Mouse (Mus musculus): Measurements from ENCODE around the gene Ephb2.

Gene Ephb2

DNA sequence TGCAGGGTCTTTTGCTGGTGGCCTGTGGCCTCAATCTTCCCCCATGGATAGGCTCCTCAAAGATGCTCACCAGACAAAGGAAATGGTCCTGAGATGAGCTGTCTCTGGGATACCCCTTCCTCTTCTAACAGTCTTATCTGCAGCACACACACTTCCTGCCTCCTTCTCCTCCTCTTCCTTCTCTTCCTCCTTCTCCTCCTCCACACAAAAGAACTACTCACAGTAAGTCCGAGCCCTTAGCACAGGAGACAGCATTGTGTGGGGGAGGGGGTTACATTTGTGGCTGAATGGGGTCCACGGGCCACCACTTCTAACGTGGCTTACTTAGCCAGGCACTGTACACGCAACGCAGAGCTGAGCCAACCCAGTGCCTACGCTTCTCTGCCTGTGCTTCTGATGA lies 182.8 kb downstream of the Ephb2 start:
- in situ Hi-C loops (cut with MboI, MseI) = no loop called here

DNA sequence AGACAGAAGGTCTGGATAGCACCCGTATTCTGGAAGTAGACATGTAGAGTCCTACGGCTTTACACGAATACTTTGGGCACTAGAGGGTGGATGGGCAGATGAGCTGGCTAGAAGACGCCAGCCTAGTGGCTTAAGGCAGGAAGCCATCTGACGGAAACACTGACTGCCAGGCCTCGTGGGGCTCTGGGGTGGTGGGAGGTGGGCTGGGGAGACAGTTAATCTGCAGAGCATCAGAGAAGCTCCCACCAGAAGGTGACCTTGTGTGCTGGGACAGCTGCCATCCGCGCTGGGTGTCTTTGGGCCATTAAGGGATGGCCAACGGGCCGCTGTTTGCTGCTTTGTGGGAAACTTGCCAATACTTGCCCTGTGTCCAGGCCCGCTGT lies 183.3 kb downstream of the Ephb2 start:
- in situ Hi-C loops (cut with MboI, MseI) = no loop called here

DNA sequence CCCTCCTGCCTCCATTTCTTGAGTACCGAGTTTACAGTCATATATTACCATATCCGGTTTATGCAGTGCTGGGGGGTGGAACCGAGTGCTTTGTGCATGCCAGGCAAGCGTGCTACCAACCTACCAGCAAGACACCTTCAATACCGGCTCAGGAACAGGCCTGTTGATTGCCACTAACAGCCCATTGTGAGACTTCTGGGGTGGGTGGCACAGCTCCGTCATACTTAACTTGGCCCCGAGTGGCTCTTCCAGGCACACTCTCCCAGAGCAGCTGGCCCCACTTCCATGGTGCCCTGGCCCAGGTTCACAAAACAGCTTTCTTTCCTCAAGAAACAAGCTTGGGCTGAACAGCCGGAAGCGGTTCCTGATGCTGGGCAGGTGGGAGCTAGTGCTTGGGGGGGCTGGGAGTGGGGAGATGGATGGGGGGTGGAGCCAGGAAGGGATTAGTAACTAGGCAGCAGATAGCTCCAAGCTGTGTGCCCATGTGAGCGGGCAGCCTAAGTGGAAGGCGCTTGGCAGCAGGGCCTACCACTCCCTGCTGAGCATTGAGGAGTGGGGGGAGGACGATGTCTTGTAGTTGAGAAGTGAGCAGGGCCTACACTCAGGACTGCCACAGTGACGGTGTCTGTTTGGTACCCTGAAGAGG lies 183.8 kb downstream of the Ephb2 start:
- in situ Hi-C loops (cut with MboI, MseI) = no loop called here

DNA sequence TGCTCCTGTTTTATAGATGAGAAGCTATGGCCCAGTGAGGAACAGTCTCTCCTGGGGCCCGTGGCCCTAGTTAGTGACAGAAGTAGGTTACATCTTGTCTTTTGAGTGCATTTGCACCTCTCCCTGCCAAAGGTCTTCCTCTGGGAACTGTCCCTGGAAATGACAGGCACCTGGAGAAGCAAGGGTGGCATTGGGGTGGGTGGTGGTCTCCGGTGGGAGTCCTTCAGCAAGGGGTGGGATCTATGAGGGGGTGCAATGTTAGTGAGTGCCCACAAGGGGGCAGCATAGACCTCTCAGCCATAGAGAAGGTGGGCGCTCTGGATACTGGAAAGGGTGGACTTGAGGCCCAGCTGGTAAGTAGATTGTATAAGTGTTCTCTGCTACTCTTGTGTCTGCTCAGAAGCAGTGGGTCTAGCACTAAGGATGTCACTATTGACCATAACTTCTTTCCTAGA lies 184.4 kb downstream of the Ephb2 start:
- in situ Hi-C loops (cut with MboI, MseI) = no loop called here

DNA sequence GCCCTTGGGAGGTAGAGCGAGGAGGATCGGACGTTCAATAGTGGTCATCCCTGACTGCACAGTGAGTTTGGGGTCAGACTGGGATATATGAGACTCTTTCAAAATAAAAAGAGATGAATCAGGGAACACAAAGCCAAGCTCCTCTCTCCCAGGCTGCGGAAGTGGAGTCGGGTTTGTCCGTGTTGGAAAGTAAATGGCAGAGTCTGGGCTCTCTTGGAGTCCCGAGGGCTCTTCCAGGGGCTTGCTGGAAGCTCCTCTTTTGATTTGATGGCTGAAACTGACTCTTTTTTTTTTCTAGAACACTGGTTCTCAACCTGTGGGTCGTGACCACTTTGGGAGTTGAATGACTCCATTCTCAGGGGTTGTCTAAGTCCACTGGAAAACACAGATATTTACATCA lies 185.5 kb downstream of the Ephb2 start:
- in situ Hi-C loops (cut with MboI, MseI) = no loop called here

DNA sequence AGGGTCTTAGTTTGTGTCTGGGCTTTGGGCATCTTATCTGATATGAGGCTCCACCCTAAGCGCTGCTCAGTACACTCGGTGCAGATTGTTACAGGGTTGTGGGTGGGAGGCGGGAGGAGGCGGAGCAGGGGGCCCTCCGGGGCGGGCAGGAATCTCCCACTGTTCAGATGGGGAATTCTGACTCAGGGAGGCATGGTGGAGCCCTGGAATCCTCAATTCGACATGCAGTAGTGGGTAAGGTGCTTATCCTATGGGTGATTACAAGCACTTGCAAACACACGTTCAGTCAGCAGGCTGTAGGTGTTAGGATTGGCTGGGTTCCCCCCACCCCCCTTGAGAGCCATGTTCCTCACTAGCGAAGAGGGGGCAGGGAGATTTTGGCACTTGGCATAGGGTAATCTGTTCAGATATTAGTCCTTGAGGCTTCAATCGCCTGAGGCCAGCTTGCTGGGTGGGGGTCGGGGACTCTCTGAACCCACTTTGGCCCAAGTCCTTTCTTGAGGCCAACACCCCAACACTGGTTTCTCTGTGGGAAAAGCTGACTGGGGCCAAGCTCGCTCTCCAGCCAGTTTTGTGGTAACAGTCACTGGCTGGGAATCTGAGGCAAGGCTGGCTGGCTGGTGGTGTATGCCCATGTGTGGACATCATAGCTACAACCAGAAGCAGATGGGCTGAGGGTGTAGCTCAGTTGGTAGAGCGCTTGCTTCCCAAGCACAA lies 186.2 kb downstream of the Ephb2 start:
- in situ Hi-C loops (cut with MboI, MseI) = no loop called here

DNA sequence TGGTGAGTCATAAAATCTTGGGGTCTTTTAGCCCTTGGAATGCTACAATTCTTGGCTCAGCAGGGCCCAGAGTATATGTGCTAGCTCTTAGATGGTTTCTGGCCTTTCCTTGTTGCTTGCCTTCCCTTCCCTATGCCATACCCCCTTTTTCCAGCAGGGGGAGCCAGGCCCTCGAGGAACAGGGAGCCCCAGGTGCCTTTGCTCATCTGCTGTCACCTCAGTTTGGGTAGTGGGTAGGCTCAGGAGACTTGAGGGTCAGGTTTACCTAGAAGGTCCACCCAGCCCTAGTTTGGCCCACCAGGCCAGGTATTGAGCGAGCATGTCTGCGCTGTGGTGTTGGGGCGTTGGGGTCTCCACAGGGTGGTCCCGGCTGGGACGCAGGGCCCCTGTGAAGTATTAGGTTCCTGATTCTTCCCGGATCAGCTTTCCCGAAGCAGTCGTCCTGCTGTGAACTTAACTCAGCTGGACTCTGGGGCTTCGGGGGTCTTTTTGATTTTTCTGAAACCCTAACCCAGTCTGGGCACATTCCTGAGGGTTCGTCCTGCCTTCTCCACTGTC lies 186.8 kb downstream of the Ephb2 start:
- in situ Hi-C loops (cut with MboI, MseI) = no loop called here

DNA sequence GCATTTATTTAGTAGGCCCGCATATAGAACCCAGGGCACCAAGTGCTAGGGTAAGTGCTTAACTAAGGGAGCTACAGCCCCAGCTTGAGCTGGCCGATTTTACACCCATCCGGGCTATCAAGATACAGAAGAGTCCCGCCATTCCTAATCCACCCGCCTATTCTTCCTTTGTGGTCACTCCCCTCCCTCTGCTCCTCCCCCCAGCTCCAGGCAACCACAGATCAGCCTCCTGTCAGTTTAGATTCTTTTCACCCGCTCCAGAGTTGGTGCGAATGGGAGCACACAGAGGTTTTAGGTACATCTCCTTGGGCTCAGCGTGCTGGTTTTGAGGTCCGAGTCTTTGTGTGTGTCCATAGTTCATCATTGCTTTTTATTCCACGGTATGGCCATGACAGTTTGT lies 196.9 kb downstream of the Ephb2 start:
- in situ Hi-C loops (cut with MboI, MseI) = no loop called here

DNA sequence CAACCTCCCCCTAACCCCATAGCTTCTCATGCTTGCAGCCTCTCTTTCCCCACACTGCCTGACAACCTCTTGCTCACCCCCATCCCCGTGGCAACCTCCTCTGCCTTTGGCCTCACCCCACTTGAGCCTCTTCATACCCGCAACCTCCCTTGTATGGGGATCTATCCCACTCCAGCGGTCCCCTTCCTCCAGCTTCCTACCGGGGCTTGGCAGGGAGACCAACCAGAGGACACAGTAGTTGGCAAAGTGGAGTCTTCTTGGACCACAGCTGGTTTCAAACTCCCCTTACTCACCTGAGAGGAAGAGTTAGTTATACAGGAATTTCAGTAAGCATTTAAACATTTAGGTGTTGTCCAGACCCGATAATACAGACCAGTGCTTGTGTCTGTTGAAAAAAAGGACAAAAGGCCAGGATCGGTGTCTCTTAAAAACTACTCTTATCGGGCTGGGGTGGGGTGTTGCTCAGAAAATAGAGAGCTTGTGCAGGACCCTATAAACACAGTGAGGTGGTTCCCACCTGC lies 197.5 kb downstream of the Ephb2 start:
- in situ Hi-C loops (cut with MboI, MseI) = no loop called here

DNA sequence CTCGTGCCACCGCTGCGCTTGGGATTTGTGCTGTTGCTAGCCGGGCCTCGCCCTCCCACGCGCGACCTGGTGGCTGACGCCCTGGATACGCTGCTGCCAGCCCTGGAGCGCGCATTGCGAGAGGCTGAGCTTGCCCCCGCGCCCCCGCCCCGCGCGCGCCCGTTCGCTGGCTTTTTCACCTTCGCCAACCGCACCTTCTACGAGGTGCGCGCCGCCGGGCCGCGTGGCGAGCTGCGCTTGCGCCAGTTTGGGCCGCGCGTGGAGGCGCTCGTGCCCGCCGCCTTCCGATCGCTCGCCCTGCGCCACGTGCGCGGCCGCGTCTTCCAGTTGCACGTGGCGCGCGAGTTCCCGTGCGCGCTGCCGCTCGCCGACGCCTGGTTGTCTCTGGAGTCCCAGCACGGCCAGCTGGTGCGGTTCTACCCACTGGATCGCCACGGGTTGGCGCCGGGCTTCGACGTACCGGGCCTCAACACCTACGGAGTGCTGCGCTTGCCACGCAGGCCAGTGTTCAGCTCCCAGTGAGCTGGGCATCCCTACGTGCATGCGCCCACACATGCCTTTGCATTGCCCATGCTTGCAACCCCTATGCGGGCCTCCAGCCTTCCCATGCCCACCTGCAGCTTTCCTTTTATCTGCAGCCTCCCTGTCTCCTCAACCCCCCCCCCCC lies 198.1 kb downstream of the Ephb2 start:
- in situ Hi-C loops (cut with MboI, MseI) = no loop called here

DNA sequence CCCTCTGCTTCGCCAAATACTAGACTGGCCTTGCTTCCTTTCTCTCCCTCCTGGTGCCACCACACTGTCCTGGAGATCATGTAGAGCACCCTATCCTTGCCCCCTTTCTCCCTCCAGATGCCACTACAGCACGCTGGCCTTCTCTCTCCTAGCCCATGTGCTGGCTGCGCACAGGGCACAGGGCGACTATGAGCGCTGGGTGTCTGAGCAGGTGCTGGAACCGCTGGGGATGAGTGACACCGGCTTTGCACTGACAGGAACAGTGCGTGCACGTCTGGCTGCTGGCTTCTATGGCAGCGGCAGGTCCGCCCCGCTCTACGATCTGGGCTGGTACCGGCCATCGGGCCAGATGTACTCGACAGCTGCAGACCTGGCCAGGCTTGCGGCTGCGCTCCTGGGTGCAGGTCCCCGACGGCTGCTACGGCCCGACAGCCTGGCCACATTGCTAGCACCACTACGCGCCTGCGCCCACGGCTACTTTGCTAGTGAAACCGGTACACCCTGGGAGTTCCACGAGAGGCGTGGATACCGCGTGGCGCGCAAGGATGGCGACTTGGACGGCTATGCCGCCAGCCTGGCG lies 198.7 kb downstream of the Ephb2 start:
- in situ Hi-C loops (cut with MboI, MseI) = no loop called here

DNA sequence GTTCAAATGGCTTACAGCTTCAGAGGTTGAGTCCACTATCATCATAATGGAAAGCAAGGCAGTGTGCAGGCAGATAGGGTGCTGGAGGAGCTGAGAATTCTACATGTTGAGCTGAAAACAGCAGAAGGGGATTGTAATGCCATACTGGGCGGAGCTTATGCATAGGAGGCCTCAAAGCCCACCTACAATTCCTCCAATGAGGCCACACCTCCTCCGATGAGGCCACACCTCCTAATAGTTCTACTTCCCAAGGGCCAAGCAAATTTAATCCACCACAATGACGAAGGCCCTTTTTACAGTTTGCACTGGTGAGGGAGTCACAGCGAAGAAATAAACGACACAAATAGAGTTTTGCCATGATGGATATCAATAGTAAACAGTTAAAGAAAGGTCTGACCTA lies 199.3 kb downstream of the Ephb2 start:
- in situ Hi-C loops (cut with MboI, MseI) = no loop called here

DNA sequence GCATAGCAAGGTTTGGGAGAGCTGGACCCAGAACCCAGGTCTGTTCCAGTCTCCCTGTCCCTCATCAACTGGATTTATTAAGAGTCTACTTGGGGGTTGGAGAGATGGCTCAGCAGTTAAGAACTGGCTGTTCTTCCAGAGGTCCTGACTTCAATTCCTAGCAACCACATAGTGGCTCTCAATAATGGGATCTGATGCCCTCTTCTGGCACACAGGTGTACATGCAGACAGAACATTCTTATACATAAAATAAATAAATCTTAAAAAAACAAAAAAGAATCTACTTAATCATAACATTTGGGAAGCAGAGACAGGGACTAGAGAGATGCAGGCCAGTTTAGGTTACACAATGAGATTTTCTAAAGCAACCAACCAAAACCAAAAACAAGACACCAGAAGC lies 199.8 kb downstream of the Ephb2 start:
- in situ Hi-C loops (cut with MboI, MseI) = no loop called here

DNA sequence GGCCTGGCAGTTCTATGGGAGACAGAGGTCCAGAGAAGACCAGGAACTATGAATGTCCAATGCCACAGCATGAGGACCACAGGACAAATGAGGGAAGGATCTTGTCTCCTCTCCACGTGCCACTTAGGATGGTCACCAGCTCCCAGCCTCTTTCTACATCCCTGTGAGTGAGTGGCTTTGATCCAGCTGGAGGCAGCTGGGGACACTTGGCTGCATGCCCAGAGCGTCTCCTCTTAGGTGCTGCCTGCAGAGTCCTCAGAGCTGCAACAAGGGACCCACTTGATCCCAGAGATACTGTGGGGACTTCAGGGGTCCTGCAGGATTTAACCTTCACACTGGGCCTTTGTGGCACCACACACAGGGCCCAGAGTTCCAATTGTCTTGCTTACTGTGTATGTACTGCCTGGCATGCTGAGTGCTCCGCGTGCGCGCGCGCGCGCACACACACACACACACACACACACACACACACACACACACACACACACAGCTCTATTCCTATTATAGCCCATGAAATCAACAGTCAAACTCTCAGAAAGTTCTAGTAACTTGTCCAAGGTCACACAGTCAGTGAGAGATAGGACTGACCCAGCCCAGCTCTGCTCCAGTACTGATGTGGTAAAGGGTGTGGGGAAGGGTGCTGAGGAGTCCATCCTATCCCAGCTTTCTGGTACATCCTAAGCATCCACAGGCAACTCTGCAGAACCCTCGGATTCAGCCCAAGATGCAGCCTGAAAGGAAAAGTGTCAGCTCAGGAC lies 204.4 kb downstream of the Ephb2 start:
- in situ Hi-C loops (cut with MboI, MseI) = no loop called here

DNA sequence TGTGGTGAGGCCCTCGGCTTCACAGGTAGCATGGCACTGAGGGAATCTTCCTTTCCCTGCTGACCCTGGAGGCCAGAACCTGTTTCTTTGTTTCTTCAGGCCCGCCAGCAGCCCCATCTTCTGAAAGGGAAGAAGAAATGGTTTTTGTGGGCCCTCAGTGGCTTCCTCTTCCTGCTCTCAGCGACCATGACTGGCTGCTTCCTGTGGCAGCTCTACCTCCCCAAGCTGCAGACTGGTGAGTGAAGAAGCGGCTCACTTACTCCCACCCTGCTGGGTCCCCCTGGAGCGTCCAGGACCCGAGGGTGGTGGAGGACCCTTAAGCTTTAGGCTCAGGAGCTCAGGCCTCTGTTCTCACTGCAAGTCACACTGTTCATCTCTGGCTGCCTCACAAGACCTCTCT lies 209.2 kb downstream of the Ephb2 start:
- in situ Hi-C loops (cut with MboI, MseI) = no loop called here

DNA sequence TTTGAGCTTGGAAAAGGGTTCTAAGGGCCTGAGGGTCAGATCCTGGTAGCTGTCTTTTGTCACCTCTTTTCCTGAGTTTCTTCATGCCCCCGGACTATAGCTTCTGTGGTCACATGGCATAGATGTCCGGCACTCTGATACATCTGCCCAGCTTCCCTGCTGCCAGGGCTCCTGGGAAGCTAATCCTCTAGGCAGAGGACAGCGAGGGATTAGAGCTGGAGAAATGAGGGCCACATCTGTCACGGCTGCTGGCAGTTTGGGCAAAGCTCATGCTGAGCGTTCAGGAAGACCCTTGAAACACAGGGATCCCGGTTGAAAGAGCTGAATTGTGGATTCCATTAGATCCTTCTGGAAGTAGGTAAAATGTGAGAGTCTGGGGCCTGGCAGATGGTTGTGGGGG lies 213.4 kb downstream of the Ephb2 start, which contains the start of gene Lactbl1:
Lactbl1 (plus strand) TSS at position 234 of the 400 bp plus-strand sequence.
- in situ Hi-C loops (cut with MboI, MseI) = loop anchor here (5.0 kb wide), 2 partner anchors 170 to 250 kb away; no protein-coding TSS in a partner anchor

DNA sequence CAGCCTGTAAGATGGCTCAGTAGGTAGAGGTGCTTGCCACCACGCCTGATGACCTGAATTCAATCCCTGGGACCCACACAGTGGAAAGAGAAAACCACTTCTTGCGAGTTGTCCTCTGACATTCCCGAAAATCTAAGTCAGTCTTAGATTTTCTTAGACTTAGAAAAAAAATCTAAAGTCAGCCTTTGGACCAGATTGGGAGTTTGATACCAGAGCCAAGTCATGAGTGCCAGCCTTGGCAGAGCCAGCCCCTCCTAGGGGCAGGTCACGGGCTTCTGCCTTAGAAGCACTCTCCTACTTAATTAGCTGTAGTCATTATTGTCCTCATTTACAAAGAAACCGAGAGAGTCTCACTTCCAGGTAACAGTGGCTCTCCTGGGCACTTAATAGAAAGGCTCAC lies 213.8 kb downstream of the Ephb2 start:
- in situ Hi-C loops (cut with MboI, MseI) = loop anchor here (5.0 kb wide), 2 partner anchors 170 to 250 kb away; no protein-coding TSS in a partner anchor

DNA sequence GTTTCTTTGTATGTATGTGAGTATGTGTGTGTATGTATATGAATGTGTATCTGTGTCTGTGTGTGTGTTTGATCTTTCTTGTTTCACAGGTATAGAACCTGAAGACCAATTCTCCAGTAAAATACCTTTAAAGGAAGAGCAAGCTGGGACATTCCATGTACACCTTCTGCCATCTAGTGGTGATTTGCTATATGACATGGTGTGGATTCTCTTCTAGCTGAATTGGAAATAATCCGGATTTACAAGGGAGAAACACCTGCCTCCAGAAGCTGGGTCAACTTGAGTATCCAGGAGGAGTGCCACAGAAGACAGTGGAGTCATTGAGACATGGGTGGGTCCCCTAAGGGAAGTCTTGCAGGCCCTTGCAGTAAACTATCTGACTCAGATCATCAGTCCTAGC lies 214.5 kb downstream of the Ephb2 start:
- in situ Hi-C loops (cut with MboI, MseI) = loop anchor here (5.0 kb wide), 2 partner anchors 169 to 249 kb away; no protein-coding TSS in a partner anchor

DNA sequence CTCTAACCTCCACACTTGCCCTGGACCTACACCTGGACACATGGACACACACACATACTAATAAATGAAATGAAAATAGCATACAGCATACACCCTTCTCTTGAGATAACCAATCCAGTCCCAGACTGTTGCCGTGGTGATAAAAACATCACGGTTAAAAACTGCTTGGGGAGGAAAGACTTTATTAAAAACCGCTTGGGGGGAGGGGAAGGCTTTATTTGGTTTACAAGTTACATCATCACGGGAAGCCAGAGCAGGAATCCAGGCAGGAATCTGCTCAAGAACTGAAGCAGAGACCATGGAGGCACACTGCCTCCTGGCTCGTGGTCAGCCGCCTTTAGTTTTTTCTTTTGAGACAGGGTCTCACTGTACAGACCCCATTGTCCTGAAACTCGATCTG lies 222.1 kb downstream of the Ephb2 start:
- in situ Hi-C loops (cut with MboI, MseI) = no loop called here

DNA sequence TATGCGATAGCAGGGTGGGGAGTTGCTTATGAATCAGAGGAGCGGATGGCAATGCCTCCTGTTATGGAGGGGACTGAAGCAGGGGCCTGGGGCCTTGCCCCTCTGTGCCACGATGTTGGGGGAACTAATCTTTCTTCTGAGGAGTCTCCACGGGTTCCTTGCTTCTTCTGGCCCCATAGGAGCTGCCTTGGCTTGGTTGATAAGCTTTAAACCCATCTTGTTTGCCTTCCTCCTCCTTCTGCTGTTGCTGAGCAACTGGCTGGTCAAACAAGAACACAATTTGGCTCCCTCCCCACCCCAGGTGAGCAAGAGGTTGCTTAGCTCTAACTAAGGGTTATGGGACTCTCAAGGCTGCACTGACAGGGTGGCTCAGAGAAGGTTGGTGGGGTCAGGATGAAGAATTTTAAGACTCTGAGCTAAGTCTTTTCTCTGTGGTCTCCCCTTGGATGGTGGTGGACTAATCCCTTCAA lies 225.4 kb downstream of the Ephb2 start, which contains the start of gene Tex46:
Tex46 (plus strand) TSS at position 51 of the 470 bp plus-strand sequence.
- in situ Hi-C loops (cut with MboI, MseI) = no loop called here

Data from T-helper 1 cell (primary cell).